In genomic region chr4:148325951-148326350, GRCm38 (mm10) we compare ENCODE assay signal across 22 mouse cellular contexts. TPM values are rescaled to one million over a fixed set of nuclear protein-coding genes. Genes with fewer than 3 reads are reported as not detected.
A peak's percentile ranks its signal among the peaks of the same experiment; 100 is the strongest.
DNase-seq lines count a peak whose midpoint lies in the region; ATAC-seq lines count a peak whose summit lies in the region.
"Had no signal": no experiment of that assay in that cellular context is flagged by ENCODE, and none has a peak within 500 bp of the region (broad histone marks: within the 10 kb centered on the region; RNA-seq: fewer than 3 reads in every experiment).

No protein-coding gene starts in this region.

- peaks cover 39% of the 10 kb centered on the region for H3K27me3 ChIP-seq in megakaryocyte, embryonic 14.5 days (replicated peaks)

- peaks cover 7% of the 10 kb centered on the region; the same call in 1 of the 2 replicates for H3K9me3 ChIP-seq in megakaryocyte, embryonic 14.5 days
- H3K9me3 ChIP-seq: forebrain, embryonic 12.5 days; heart, embryonic 13.5 days had no signal

- no peak for ATAC-seq in megakaryocyte, adult 5-6 weeks (ENCODE audit: poor library complexity, severe bottlenecking)
- ATAC-seq in erythroid progenitor cell, adult 5-6 weeks (replicated peaks; ENCODE audit: low FRiP score, poor library complexity, severe bottlenecking), result no peak
- ATAC-seq: activated CD4-positive, CD25-positive, alpha-beta regulatory T cell, adult 4 months; CD4-positive, CD25-positive, alpha-beta regulatory T cell, adult 4 months; hindbrain, postnatal 0 days; inflammation-experienced regulatory T-cells, adult 6 months had no signal

- peaks cover 70% of the 10 kb centered on the region for H3K4me1 ChIP-seq in megakaryocyte, embryonic 14.5 days

- peak overlapping the region; percentile 76 for H3K4me3 ChIP-seq in megakaryocyte, embryonic 14.5 days (replicated peaks)
- H3K4me3 ChIP-seq: forebrain, embryonic 12.5 days; heart, embryonic 13.5 days had no signal

- peak; percentile 20 to 29 for DNase-seq in right cerebral cortex, adult 2 months (ENCODE audit: low spot score in 2 of 2)
- no peak for DNase-seq in right cerebral cortex, postnatal 36 days (ENCODE audit: low spot score in 2 of 2)
- DNase-seq in brain, adult 2 months (ENCODE audit: low read depth, low spot score), result peak; percentile 63
- DNase-seq: adrenal gland, adult 8-10 months; adrenal gland, postnatal 25 days; cerebellum, adult 18-20 months; cerebellum, adult 9-10 months; cerebellum, postnatal 14 days; gastrocnemius, postnatal 25 days; heart, adult 18-20 months; heart, postnatal 14 days; heart, postnatal 4 days had no signal

- no peaks in the 10 kb centered on the region for H3K36me3 ChIP-seq in megakaryocyte, embryonic 14.5 days (replicated peaks; ENCODE audit: low read length)
- H3K36me3 ChIP-seq: forebrain, embryonic 12.5 days; heart, embryonic 13.5 days had no signal

RNA-seq across cellular contexts. Expression of gene Disp3, which starts 38.2 kb away (rescaled TPM):
- polyA plus RNA-seq in megakaryocyte, embryonic 14.5 days (2012; ENCODE audit: insufficient read depth, low replicate concordance), result 1.0 and 1.9 TPM in 2 replicates
- total RNA-seq in megakaryocyte, adult 5-6 weeks (2015), result not detected in 2 replicates
- not detected in 2 replicates for total RNA-seq in megakaryocyte, adult 5-6 weeks (2017)
- total RNA-seq in erythroid progenitor cell, adult 5-6 weeks (2015; ENCODE audit: low replicate concordance), result not detected in 2 replicates
- total RNA-seq in erythroid progenitor cell, adult 5-6 weeks (2017; ENCODE audit: low replicate concordance), result not detected in 2 replicates
- total RNA-seq: heart, adult 18-20 months; heart, postnatal 14 days; MEL had no signal
- polyA plus RNA-seq: activated CD4-positive, CD25-positive, alpha-beta regulatory T cell, adult 4 months; CD4-positive, CD25-positive, alpha-beta regulatory T cell, adult 4 months; inflammation-experienced regulatory T-cells, adult 6 months had no signal

Comparison
In these comparisons a context has a peak if more than half of its experiments do, and no peak if none do; other contexts are left out.
1. DNase-seq: peak in right cerebral cortex, adult 2 months (2 of 2) and brain, adult 2 months (single experiment); none in right cerebral cortex, postnatal 36 days (0 of 2).